Mouse (Mus musculus): ENCODE results near the gene Dpm2. TPM values are rescaled to one million over a fixed set of nuclear protein-coding genes. Genes with fewer than 3 reads are reported as not detected.

Dpm2 gene
- polyA plus RNA-seq, 1 experiment from 2014 or later, result 110 TPM

DNA sequence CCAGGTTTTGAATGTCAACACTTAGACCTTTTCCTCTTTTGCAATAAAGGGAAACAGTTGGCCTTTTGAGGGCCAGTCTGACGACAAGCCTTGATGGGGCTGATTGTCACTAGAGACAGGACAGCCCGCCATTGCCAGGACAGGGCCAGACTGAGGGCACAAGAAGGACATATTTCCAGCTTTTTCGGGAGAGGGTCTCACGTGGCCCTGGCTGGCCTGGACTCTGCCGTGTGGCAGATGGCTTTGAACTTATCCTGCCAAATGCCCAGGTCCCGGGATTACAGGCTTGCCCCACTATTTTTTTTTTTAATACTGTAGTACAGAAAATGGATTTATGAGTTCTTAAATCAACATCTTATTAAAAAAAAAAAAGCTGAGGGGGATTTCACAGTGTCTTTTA lies 20.6 kb downstream of the Dpm2 start:
- no peaks in the 10 kb centered on the region for H3K9me3 ChIP-seq
- 0 out of 2 replicates have a peak, but pooled peaks cover 4% of the 10 kb centered on the region for H3K36me3 ChIP-seq (replicated peaks)
- no peak for ATAC-seq (ENCODE audit: low FRiP score)
- no peak overlapping the region for H3K9ac ChIP-seq
- peaks cover 24% of the 10 kb centered on the region for H3K4me1 ChIP-seq
- H3K4me3 ChIP-seq (replicated peaks), result no peak overlapping the region
- H3K27ac ChIP-seq, result no peak overlapping the region
- H3K4me2 ChIP-seq, result no peak overlapping the region
- 83% methylated on average over 6 of the region's 6 CpGs for WGBS
- H3K27me3 ChIP-seq, result 0 out of 2 replicates have a peak, but pooled peaks cover under 1% of the 10 kb centered on the region

DNA sequence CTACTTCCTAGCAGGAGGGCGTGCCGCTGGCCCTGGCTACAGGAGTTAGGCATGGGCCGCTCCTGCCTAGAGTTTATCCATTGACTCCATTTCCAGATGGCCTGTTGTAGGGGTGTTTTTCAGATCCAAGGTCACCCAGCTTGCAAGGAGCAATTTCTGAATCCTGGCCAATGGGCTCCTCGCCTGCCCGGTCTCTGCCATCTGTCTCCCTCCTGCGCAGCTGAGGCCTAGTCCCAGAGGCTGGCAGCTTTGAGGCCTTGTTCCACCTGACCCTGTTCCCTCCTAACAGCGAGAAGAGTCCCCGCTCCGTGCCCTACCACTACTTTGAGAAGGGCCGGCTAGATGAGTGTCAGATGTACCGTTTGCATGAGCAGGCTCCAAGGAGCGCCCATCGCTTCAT lies 26.1 kb downstream of the Dpm2 start:
- H3K27ac ChIP-seq, result no peak overlapping the region
- H3K4me1 ChIP-seq, result no peaks in the 10 kb centered on the region
- H3K4me3 ChIP-seq (replicated peaks), result no peak overlapping the region
- 0 out of 2 replicates have a peak, but pooled peaks cover 4% of the 10 kb centered on the region for H3K36me3 ChIP-seq (replicated peaks)
- ATAC-seq (ENCODE audit: low FRiP score), result no peak
- no peaks in the 10 kb centered on the region for H3K27me3 ChIP-seq
- no peaks in the 10 kb centered on the region for H3K9me3 ChIP-seq
- H3K4me2 ChIP-seq, result no peak overlapping the region
- WGBS, result 89% methylated on average over 13 of the region's 13 CpGs
- H3K9ac ChIP-seq, result no peak overlapping the region

DNA sequence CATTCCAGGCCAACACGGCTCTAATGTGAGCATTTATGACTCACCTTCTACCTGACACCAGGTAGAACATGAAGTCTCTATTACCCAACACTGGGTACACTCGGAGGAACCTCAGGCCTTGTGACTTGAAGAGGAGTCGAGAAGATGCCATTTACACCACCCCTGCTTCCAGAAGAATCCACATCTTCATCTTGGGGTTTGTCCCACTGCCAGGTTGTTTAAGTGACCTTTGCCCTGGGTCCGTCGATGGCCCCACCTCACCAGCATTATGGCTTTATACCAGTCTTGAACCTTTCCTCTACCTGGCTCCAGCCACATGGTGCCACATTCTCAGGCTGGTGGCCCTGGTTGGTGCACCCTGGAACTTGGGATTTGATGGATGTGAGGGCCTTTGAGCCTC lies 26.6 kb downstream of the Dpm2 start:
- no peaks in the 10 kb centered on the region for H3K27me3 ChIP-seq
- ATAC-seq (ENCODE audit: low FRiP score), result no peak
- H3K4me3 ChIP-seq (replicated peaks), result no peak overlapping the region
- WGBS, result 88% methylated on average over 5 of the region's 5 CpGs
- no peak overlapping the region for H3K27ac ChIP-seq
- no peaks in the 10 kb centered on the region for H3K9me3 ChIP-seq
- H3K4me1 ChIP-seq, result no peaks in the 10 kb centered on the region
- H3K36me3 ChIP-seq (replicated peaks), result 0 out of 2 replicates have a peak, but pooled peaks cover 4% of the 10 kb centered on the region
- no peak overlapping the region for H3K9ac ChIP-seq
- H3K4me2 ChIP-seq, result no peak overlapping the region

DNA sequence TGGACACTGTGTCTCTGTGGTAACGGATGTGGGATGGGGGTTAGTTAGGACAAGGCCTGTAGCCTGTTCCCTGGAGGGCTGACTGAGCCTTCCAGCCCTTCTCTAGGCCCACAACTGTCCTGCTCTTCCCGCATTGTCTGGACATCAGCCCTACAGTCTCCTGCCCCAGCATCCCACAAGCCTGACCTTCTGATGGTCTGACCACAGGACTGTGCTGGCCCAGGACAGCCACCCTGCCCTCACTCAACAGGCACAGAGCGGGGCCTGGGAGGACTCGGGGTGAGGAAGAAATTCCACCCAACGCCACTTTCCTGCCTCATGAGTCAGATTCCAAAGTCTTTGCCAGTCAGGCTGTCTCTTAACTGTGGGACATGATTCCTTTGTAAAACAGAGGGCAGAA lies 27.0 kb downstream of the Dpm2 start:
- no peaks in the 10 kb centered on the region for H3K9me3 ChIP-seq
- ATAC-seq (ENCODE audit: low FRiP score), result no peak
- no peak overlapping the region for H3K4me2 ChIP-seq
- no peak overlapping the region for H3K4me3 ChIP-seq (replicated peaks)
- no peaks in the 10 kb centered on the region; the same call in 1 of the 2 replicates for H3K4me1 ChIP-seq
- H3K27me3 ChIP-seq, result no peaks in the 10 kb centered on the region
- H3K36me3 ChIP-seq (replicated peaks), result 0 out of 2 replicates have a peak, but pooled peaks cover 4% of the 10 kb centered on the region
- H3K9ac ChIP-seq, result no peak overlapping the region; the same call in 1 of the 2 replicates
- 92% methylated on average over 5 of the region's 5 CpGs for WGBS
- no peak overlapping the region for H3K27ac ChIP-seq

DNA sequence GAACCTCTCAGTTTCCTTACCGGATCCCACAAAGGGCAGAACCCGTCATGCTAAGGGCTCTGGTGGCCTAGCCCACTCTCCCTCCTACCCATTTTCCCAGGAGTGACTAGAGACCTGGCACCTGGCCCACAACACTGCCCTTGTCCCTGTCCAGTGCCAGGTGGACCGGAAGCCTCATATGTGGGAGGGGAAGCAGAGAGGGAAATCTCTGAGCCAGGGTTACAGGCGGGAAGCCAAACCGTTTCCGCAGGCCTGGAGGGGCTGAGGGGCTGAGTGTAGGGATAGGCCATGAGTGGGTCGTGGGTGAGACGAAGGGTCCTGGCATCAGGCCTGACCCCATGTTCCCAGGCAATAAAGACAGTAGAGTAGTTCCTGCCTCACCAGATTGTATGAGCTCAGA lies 27.8 kb downstream of the Dpm2 start:
- Histone ChIP-seq H3K4me1 (no peaks in the 10 kb centered on the region; the same call in 1 of the 2 replicates), H3K9ac (no peak overlapping the region), H3K4me3 (replicated peaks) (no peak overlapping the region), H3K27me3 (no peaks in the 10 kb centered on the region), H3K9me3 (no peaks in the 10 kb centered on the region), H3K36me3 (replicated peaks) (0 out of 2 replicates have a peak, but pooled peaks cover 4% of the 10 kb centered on the region), H3K27ac (no peak overlapping the region), H3K4me2 (no peak overlapping the region)
- ATAC-seq (ENCODE audit: low FRiP score), result no peak
- whole genome bisulfite sequencing, result 90% methylated on average over 8 of the region's 8 CpGs

DNA sequence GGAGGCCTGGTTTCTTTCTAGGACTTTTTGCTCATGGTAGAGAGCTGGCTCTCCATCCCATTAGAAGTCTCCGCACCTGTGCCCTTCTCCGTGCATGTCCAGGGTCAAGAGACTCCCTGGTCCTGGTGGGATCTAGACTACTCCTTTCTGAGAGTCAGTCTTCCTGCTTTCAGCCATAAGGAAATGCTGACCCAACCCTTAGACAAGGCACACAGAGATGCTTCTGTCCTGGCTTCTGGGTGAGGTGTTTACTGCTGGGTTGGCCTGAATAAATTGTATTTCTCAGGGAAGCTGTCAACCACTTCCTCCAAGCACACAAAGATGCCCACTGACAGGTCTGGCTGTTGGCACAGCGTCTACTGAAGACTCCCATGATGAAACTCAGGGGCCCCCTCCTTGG lies 28.8 kb downstream of the Dpm2 start, which contains the start of gene St6galnac6:
TSS of gene St6galnac6 (plus strand) at position 301 of the 400 bp plus-strand sequence.
- H3K4me1 ChIP-seq, result no peaks in the 10 kb centered on the region; the same call in 1 of the 2 replicates
- WGBS, result 88% methylated on average over 3 of the region's 3 CpGs
- no peak for ATAC-seq (ENCODE audit: low FRiP score)
- no peak within 1 kb of the TSS for H3K4me3 ChIP-seq (replicated peaks)
- no peaks in the 10 kb centered on the region for H3K9me3 ChIP-seq
- H3K4me2 ChIP-seq, result no peak within 1 kb of the TSS
- H3K9ac ChIP-seq, result no peak within 1 kb of the TSS
- 0 out of 2 replicates have a peak, but pooled peaks cover 4% of the 10 kb centered on the region for H3K36me3 ChIP-seq (replicated peaks)
- no peak within 1 kb of the TSS for H3K27ac ChIP-seq
- no peaks in the 10 kb centered on the region for H3K27me3 ChIP-seq

DNA sequence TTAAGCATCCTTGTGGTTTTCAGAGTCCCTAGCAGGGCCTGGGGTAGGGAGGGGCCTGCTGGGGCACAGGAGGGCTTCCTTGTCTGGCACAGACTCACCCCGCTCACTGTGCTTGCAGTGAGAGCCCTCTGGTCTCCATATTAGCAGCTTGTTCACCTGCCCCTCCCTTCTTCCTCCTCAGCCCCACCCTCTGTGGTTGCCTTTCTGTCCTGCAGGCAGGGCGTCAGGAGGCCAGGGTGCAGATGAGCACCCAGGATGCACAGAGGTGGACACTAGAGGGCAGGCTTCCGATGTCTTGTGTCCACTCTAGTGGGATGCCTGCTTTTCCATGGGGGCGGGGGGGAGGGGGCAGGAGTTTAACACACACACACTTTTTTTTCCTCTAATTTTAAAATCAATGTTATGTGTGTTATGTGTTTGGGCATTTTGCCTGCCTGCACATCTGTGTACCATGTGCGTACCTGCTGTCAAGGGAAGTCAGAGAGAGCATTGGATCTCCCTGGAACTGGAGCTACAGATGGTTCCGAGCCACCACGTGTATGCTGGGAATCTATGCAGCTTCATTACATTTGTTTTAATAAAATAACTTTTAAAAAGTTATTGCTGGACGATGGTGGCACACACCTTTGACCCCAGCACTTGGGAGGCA lies 30.9 kb downstream of the Dpm2 start:
- no peak overlapping the region for H3K27ac ChIP-seq
- H3K9ac ChIP-seq, result no peak overlapping the region

DNA sequence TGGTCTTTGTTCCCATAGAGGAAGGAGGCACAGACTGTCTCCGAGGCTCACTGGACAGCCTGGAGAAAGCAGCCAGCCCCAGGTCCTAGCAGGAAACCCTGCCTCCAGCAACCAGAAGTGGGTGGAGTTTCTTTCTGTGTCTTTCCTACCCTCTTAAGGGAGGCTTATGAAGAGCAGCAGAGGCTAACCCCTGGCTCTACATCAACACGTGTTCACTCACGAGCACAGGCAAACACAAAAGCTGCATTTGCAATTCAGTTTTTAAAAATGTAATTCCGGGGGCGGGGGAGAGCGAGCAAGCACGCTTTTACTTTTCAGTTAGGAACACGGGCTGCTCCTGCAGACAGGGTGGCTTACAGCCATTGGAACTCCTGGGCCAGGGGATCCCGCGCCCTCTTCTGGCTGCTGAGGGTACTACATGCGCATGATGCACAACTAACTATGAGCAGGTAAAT lies 32.0 kb downstream of the Dpm2 start:
- no peaks in the 10 kb centered on the region for H3K9me3 ChIP-seq
- H3K27ac ChIP-seq, result no peak overlapping the region
- H3K27me3 ChIP-seq, result peaks cover 5% of the 10 kb centered on the region
- ATAC-seq (ENCODE audit: low FRiP score), result no peak
- H3K9ac ChIP-seq, result 0 out of 2 replicates have a peak overlapping the region, but pooled peaks have one; percentile 30
- H3K4me1 ChIP-seq, result peaks cover 11% of the 10 kb centered on the region
- peak overlapping the region; percentile 45 for H3K4me2 ChIP-seq
- WGBS, result under 1% methylated on average over 11 of the region's 11 CpGs
- H3K4me3 ChIP-seq (replicated peaks), result peak overlapping the region; percentile 28
- no peaks in the 10 kb centered on the region for H3K36me3 ChIP-seq (replicated peaks)

More for the DNA sequence above, 30.9 kb downstream of the Dpm2 start:
- H3K4me3 ChIP-seq (replicated peaks), result no peak overlapping the region
- 37% methylated on average over 8 of the region's 8 CpGs for WGBS
- H3K4me2 ChIP-seq, result no peak overlapping the region
- H3K9me3 ChIP-seq, result no peaks in the 10 kb centered on the region
- no peaks in the 10 kb centered on the region for H3K27me3 ChIP-seq
- ATAC-seq (ENCODE audit: low FRiP score), result peak; percentile 24; the same call in 1 of the 2 replicates
- no peaks in the 10 kb centered on the region; the same call in 1 of the 2 replicates for H3K4me1 ChIP-seq
- no peaks in the 10 kb centered on the region for H3K36me3 ChIP-seq (replicated peaks)

DNA sequence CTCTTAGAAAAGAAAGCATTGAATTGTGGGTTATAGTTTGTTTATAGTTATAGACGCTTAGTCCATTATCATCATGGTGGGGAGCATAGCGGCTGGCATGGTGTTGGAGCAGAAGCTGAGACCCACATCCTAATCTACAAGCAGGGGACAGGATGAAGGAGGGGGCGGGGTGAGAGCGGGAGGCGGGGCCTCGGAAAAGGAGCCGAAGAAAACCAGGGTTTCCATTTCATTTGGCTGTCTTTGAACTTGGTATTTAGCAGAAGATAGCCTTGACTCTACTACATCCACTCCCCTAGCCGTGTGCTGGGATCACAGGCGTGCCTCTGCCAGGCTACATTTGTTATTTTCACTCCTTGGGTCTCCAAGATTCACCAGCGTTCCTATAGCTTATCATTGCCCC lies 34.0 kb downstream of the Dpm2 start:
- no peak overlapping the region for H3K27ac ChIP-seq
- no peak for ATAC-seq (ENCODE audit: low FRiP score)
- H3K36me3 ChIP-seq (replicated peaks), result no peaks in the 10 kb centered on the region
- no peak overlapping the region for H3K4me3 ChIP-seq (replicated peaks)
- 46% methylated on average over 10 of the region's 10 CpGs for WGBS
- peaks cover 26% of the 10 kb centered on the region for H3K4me1 ChIP-seq
- no peaks in the 10 kb centered on the region for H3K9me3 ChIP-seq
- no peak overlapping the region for H3K9ac ChIP-seq
- peaks cover 13% of the 10 kb centered on the region for H3K27me3 ChIP-seq
- no peak overlapping the region for H3K4me2 ChIP-seq

DNA sequence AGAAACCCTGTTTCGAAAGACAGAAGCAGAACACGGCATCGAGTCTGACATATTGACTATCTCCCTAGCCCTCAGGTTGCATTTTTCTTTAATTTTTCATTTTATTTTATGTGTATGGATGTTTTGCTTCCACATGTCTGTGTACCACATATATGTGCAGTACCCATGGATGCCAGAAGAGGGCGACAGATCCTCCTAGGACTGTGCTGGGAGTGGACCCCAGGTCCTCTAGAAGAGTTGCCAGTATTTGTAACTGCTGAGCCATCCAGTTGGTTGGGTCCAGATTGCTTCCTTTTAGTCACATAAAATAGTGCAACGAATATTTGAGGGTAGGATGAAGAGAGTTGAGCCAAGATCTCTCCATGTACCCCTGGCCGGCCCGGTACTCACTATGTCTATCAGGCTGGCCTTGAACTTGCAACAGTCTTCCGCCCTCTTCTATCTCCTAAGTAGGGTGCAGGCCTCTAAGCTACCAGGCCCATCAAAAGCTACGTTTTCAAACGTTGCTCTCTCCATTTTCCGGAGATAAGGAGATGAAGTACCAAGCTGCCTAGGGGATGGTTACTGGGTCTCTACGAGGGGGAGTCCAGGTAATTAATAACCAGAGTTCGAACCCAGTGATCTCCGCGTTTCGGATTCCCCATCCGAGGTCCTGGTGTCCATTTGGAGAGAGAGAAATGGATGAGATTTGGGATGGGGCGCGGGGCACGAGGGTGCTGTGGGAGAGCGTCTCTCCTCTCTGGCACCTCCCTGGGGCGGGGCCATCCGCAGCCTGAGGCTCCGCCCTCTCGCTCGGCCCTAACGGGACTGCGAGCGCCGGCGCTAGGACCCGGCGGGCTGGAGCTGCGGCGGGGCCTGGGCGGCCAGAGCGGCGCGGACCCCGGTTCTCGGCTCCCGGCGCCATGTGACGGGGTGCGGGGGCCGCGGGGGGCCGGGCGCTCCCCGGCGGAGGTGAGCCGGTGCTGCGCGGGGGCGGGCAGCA lies 35.8 kb downstream of the Dpm2 start:
- Histone ChIP-seq H3K9ac (peak overlapping the region; percentile 72), H3K4me1 (peaks cover 35% of the 10 kb centered on the region), H3K27me3 (peaks cover 13% of the 10 kb centered on the region), H3K9me3 (no peaks in the 10 kb centered on the region), H3K4me2 (peak overlapping the region; percentile 84), H3K4me3 (replicated peaks) (peak overlapping the region; percentile 74), H3K36me3 (replicated peaks) (no peaks in the 10 kb centered on the region), H3K27ac (no peak overlapping the region)
- 13% methylated on average over 44 of the region's 55 CpGs for WGBS
- ATAC-seq (ENCODE audit: low FRiP score), result peak; percentile 87

DNA sequence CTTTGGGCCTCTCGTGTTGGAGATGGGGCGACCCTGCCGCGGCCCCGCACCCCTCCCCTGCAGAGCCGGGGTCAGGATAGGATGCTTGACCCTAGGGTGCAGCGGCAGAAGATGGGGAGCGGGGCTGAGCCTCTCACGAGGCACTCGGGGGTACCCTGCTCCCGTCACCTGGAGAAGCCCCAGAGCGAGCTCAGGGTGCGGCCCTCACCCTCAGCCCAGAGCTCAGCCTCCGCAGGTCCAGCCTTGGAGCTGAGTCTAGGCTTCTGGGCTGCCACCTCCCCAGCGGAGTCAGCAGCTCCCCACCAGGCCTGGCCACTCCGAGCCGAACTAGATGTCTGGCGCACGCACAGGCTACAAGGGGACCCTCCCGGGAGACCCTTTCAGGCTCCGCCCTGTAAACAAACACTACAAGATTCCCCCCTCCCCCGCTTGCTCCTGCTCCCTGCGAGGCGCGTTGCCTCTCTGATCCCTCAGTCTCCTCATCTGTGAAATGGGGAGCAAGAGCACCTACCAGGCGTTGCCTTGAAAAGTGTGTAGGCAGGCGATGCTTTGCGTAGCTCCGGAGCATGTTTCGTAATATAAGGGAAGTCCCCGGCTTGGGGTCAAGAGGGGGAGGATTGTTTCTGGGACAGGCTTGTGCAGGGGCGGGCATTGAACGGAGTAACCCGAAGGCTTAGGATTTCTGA lies 36.7 kb downstream of the Dpm2 start:
- no peaks in the 10 kb centered on the region for H3K9me3 ChIP-seq
- H3K9ac ChIP-seq, result peak overlapping the region; percentile 72
- peak overlapping the region; percentile 74 for H3K4me3 ChIP-seq (replicated peaks)
- 6% methylated on average over 33 of the region's 34 CpGs for WGBS
- H3K36me3 ChIP-seq (replicated peaks), result no peaks in the 10 kb centered on the region
- ATAC-seq (ENCODE audit: low FRiP score), result peak; percentile 33
- H3K27ac ChIP-seq, result no peak overlapping the region
- H3K27me3 ChIP-seq, result peaks cover 13% of the 10 kb centered on the region
- H3K4me2 ChIP-seq, result peak overlapping the region; percentile 84
- peaks cover 35% of the 10 kb centered on the region for H3K4me1 ChIP-seq
